Mouse (Mus musculus): Measurements from ENCODE around the gene Pam16.

- TF ChIP-seq CTCF (conservative IDR thresholded peaks at IDR 0.05; ENCODE audit: insufficient read depth, insufficient read length, low read depth, low read length) = no peak
- TF ChIP-seq POLR2A (IDR thresholded peaks at IDR 0.05; ENCODE audit: low read depth, low read length) = no peak
These were observed 25.2 kb downstream of the Pam16 start for GRCm38 (mm10) chr16:4599616-4600015.

Data from kidney, adult 2 months (tissue).